ENCODE assay signal across 9 mouse cellular contexts in genomic region chr10:76117966-76118365, GRCm38 (mm10). TPM values are rescaled to one million over a fixed set of nuclear protein-coding genes. Genes with fewer than 3 reads are reported as not detected.
DNase-seq lines count a peak whose midpoint lies in the region; ATAC-seq and TF ChIP-seq lines count a peak whose summit lies in the region.
"Had no signal": no experiment of that assay in that cellular context is flagged by ENCODE, and none has a peak within 500 bp of the region (broad histone marks: within the 10 kb centered on the region; RNA-seq: fewer than 3 reads in every experiment).

No protein-coding gene starts in this region.

- DNase-seq in neural tube, embryonic 10.5 days (ENCODE audit: extremely low spot score, low spot score), result peak; percentile 41
- peak; percentile 76 for DNase-seq in adrenal gland, adult 2 months
- DNase-seq in embryo, embryonic 10.5 days (ENCODE audit: low spot score), result peak; percentile 45
- DNase-seq in right cerebral cortex, postnatal 4 days, result peak; percentile 34

- H3K9ac ChIP-seq in neural tube, embryonic 15.5 days (replicated peaks), result no peak overlapping the region
- H3K9ac ChIP-seq in intestine, postnatal 0 days (ENCODE audit: low read depth, low read length), result no peak overlapping the region
- no peak overlapping the region for H3K9ac ChIP-seq in liver, embryonic 16.5 days (ENCODE audit: low read depth, low read length)
- H3K9ac ChIP-seq: neural tube, embryonic 13.5 days had no signal

- ATAC-seq in neural tube, embryonic 15.5 days (ENCODE audit: low FRiP score), result no peak
- peak; percentile 34; the same call in 1 of the 2 replicates for ATAC-seq in intestine, postnatal 0 days
- ATAC-seq in liver, embryonic 16.5 days (ENCODE audit: low read depth), result peak; percentile 43; the same call in 1 of the 2 replicates
- no peak for ATAC-seq in inflammation-experienced regulatory T-cells, adult 6 months

- peak; percentile 89 for TF ChIP-seq CTCF in intestine, postnatal 0 days (IDR thresholded peaks at IDR 0.05; ENCODE audit: low read depth)

- H3K27me3 ChIP-seq in neural tube, embryonic 15.5 days (replicated peaks), result no peaks in the 10 kb centered on the region
- H3K27me3 ChIP-seq in intestine, postnatal 0 days (replicated peaks; ENCODE audit: control insufficient read depth, insufficient read depth, low read length), result no peaks in the 10 kb centered on the region
- H3K27me3 ChIP-seq in liver, embryonic 16.5 days (ENCODE audit: control insufficient read depth, insufficient read depth, low read depth, low read length), result no peaks in the 10 kb centered on the region
- H3K27me3 ChIP-seq: neural tube, embryonic 13.5 days had no signal

- H3K36me3 ChIP-seq in neural tube, embryonic 15.5 days, result no peaks in the 10 kb centered on the region
- H3K36me3 ChIP-seq in intestine, postnatal 0 days (ENCODE audit: control insufficient read depth, insufficient read depth), result no peaks in the 10 kb centered on the region
- no peaks in the 10 kb centered on the region for H3K36me3 ChIP-seq in liver, embryonic 16.5 days (ENCODE audit: control insufficient read depth, insufficient read depth)
- H3K36me3 ChIP-seq: neural tube, embryonic 13.5 days had no signal

- no peak overlapping the region for H3K4me2 ChIP-seq in neural tube, embryonic 15.5 days
- no peak overlapping the region; the same call in 1 of the 2 replicates for H3K4me2 ChIP-seq in intestine, postnatal 0 days (replicated peaks; ENCODE audit: low read depth)
- H3K4me2 ChIP-seq in liver, embryonic 16.5 days (ENCODE audit: low read depth, low read length), result no peak overlapping the region
- H3K4me2 ChIP-seq: neural tube, embryonic 13.5 days had no signal

- H3K27ac ChIP-seq in neural tube, embryonic 15.5 days (replicated peaks), result no peak overlapping the region
- no peak overlapping the region for H3K27ac ChIP-seq in intestine, postnatal 0 days (ENCODE audit: low read depth, low read length)
- no peak overlapping the region for H3K27ac ChIP-seq in liver, embryonic 16.5 days (ENCODE audit: low read length)
- H3K27ac ChIP-seq: neural tube, embryonic 13.5 days had no signal

- 39% methylated on average over 5 of the region's 5 CpGs for WGBS in neural tube, embryonic 15.5 days
- 49% methylated on average over 5 of the region's 5 CpGs for WGBS in intestine, postnatal 0 days
- 21% methylated on average over 5 of the region's 5 CpGs for WGBS in liver, embryonic 16.5 days (ENCODE audit: insufficient replicate concordance)

- no peak overlapping the region for H3K4me3 ChIP-seq in neural tube, embryonic 15.5 days (replicated peaks)
- no peak overlapping the region for H3K4me3 ChIP-seq in intestine, postnatal 0 days (ENCODE audit: low read depth, low read length)
- H3K4me3 ChIP-seq in liver, embryonic 16.5 days (ENCODE audit: low read depth, low read length), result no peak overlapping the region
- H3K4me3 ChIP-seq: neural tube, embryonic 13.5 days had no signal

- H3K9me3 ChIP-seq in neural tube, embryonic 15.5 days (replicated peaks), result no peaks in the 10 kb centered on the region
- H3K9me3 ChIP-seq in intestine, postnatal 0 days (ENCODE audit: control insufficient read depth), result no peaks in the 10 kb centered on the region
- H3K9me3 ChIP-seq in liver, embryonic 16.5 days (replicated peaks; ENCODE audit: control insufficient read depth, low read length), result no peaks in the 10 kb centered on the region
- H3K9me3 ChIP-seq: neural tube, embryonic 13.5 days had no signal

- peaks cover 8% of the 10 kb centered on the region for H3K4me1 ChIP-seq in neural tube, embryonic 15.5 days
- no peaks in the 10 kb centered on the region for H3K4me1 ChIP-seq in intestine, postnatal 0 days (replicated peaks; ENCODE audit: control insufficient read depth, insufficient read depth, low read length)
- H3K4me1 ChIP-seq in liver, embryonic 16.5 days (ENCODE audit: control insufficient read depth, low read depth, low read length), result no peaks in the 10 kb centered on the region

RNA-seq across cellular contexts. Expression of gene Slc5a4b, which starts 7.2 kb away (rescaled TPM):
- not detected in 2 replicates for polyA plus RNA-seq in neural tube, embryonic 15.5 days (2015; fragmentation: Nextera tagmentation; extraction: Ambion mirVana)
- not detected for total RNA-seq in adrenal gland, adult 2 months (2021)
- polyA plus RNA-seq in adrenal gland, adult 2 months (2012; rRNA removed), result not detected in 2 replicates
- 1.7 and 2.2 TPM in 2 replicates for polyA plus RNA-seq in intestine, postnatal 0 days (2015; fragmentation: Nextera tagmentation; extraction: Ambion mirVana)
- polyA plus RNA-seq in liver, embryonic 16.5 days (2015; fragmentation: Nextera tagmentation; extraction: Ambion mirVana), result 0.11 and 0.18 TPM in 2 replicates
- polyA plus RNA-seq in inflammation-experienced regulatory T-cells, adult 6 months (2017; shearing (Covaris generic)), result not detected
- polyA plus RNA-seq: neural tube, embryonic 13.5 days had no signal

RNA-seq across cellular contexts. Expression of gene Slc5a4a, which starts 29.3 kb away (rescaled TPM):
- polyA plus RNA-seq in neural tube, embryonic 15.5 days (2015; fragmentation: Nextera tagmentation; extraction: Ambion mirVana), result 0.11 and 0.22 TPM in 2 replicates
- total RNA-seq in adrenal gland, adult 2 months (2021), result not detected
- polyA plus RNA-seq in adrenal gland, adult 2 months (2012; rRNA removed), result not detected in 2 replicates
- 0.31 and 0.39 TPM in 2 replicates for polyA plus RNA-seq in intestine, postnatal 0 days (2015; fragmentation: Nextera tagmentation; extraction: Ambion mirVana)
- not detected in 2 replicates for polyA plus RNA-seq in liver, embryonic 16.5 days (2015; fragmentation: Nextera tagmentation; extraction: Ambion mirVana)
- polyA plus RNA-seq in inflammation-experienced regulatory T-cells, adult 6 months (2017; shearing (Covaris generic)), result not detected
- polyA plus RNA-seq: neural tube, embryonic 13.5 days had no signal

Comparison
In these comparisons a context has a peak if more than half of its experiments do, and no peak if none do; other contexts are left out.
1. ATAC-seq: peak in intestine, postnatal 0 days (single experiment) and liver, embryonic 16.5 days (single experiment); none in neural tube, embryonic 15.5 days (single experiment) and inflammation-experienced regulatory T-cells, adult 6 months (single experiment).
2. Peak in every context shown above with its lines, with median percentiles within 50 percentile points of each other: DNase-seq.